Mouse (Mus musculus): ENCODE results near the gene Prdx6.

Gene Prdx6

DNA sequence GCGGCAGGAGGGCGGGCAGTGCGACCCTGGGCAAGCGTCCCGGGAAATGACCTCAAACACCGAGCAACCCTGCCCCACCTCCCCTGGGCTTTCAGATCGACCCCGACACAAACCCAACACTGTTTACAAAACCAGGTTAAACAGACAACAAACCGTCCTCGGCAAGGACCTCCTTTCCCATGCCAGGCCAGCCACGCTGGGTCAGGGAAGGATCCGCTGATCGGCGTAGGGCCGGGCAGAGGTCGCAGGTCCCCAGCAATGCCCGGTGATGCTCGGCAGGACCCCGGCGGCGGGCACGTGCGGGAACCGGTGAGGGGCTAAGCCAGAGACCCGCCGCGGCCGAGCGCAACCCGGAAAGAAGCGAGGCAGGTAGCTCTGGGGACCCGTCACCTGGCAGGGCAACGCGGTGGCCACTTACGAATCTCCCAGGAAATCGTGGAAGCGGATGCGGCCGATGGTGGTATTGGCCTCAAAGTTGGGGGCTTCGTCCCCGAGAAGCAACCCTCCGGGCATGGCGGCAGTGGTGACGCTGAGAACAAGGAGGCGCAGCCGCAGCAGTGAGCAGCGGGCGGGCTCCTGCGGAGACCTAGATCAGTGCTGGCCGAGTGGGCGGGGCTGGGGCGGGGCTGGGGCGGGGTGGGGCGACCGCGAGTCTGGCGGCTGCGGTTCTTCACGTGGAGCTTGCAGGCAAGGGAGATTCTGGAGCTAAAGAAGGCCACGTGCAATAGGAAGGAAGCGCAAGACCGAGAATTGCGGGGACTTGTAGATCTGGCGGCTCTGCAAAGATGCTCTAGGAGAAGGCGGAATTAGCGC, at the start of gene Prdx6:
Gene Prdx6 (minus strand): TSS at position 616 of the 813 bp plus-strand sequence.
- DNase-seq (ENCODE audit: low spot score): peak; percentile 70

DNA sequence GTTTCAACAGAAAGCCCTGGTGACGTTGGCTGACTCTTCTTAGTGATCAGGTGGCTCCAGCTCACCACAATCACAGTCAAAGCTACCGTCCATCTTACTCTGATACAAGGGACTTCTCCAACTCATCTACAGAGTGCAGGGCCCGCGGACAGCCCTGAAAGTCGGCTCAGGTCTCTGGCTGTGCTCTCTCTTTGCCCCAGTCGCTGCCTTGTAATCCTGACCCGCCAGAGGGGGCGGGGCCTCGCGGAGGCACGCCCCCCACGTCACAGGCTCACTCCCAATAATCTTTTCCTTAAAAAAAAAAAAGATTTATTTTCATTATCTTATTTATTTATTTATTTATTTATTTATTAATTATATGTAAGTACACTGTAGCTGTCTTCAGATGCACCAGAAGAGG, 37.2 kb upstream of the Prdx6 start:
- DNase-seq (ENCODE audit: low spot score): no peak

- peak; percentile 36 for DNase-seq (ENCODE audit: low spot score)
Measured at GRCm38 (mm10) chr1:161286726-161287310, 35.8 kb upstream of the Prdx6 start.

DNA sequence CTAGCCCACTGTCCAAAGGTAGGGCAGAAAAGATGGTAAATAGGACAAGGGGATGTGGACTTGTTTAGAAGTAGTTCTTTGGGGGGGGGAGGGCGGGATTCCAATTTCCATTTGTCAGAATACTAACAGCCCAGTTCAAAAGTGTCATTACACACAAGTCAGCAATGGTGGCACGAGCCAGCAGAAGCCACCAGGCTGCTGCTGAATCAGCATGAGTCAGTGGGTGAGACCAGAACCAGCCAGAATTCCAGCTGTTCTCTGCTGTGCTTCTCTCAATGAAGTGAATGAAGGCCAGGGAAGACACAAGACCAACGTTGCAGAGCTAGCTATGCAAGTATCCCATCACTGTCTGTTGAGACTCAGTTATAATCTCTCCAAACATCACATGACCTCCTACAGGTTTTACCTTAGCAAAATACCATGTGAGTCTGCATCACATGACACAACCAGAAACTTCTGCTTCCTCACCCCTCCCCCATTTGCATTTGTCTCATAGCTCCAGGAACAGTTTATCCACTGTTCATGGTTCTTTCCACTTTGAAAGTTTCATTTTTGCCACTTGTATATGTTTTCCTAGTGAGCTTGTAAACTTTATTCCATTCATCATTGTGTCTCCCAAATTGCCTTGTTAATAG, 30.2 kb upstream of the Prdx6 start:
- DNase-seq (ENCODE audit: low spot score): no peak

DNA sequence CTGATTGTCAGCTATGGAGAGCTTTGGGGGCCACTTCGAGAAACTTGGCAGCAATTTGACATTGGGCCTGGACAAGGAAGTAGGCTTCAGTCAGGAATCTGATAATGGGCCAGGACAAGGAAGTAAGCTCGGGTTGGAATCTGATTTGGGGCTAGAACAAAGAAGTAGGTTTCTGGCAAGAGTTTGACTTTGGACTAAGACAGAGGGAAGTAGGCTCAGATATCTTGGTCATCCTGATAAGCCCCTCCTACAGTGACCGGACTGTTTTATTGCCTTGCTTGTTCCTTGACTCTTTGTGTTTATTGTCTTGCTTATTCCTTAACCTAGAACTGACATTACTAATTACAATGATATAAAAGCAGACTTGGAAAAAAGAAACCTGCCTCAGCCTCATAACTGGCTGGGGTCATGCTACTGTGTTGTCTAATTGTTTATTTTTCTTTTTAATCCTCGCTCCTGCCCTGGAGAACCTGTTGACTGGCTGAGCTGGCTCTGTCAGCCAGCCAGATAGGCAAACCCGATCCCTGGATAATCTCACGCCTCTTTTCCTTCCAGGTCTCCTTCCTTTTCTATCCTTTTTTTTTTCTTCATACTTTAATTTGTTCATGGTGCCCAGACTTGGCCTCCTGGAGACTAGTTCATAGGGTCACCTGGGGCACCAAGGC, 28.4 kb upstream of the Prdx6 start:
- DNase-seq (ENCODE audit: low spot score): no peak

GRCm38 (mm10) chr1:161273486-161273885, 22.5 kb upstream of the Prdx6 start:
- DNase-seq (ENCODE audit: low spot score): no peak

DNA sequence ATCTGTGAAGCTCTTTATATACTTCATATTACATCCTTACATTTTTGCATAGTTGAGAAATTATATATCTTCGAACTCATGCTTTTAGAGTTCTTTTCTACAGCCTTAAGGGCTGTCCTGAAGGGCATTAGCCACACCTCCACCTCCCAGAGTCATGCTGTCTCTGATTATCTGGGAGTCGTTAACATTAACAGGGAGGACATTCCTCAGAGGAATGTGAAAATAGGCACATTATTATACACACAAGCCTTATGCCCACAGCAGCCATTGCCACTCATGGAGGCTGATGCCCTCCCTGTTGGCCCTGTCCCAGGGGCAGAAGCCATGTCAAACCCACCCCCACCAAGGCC, 20.4 kb upstream of the Prdx6 start:
- DNase-seq (ENCODE audit: low spot score): no peak

DNA sequence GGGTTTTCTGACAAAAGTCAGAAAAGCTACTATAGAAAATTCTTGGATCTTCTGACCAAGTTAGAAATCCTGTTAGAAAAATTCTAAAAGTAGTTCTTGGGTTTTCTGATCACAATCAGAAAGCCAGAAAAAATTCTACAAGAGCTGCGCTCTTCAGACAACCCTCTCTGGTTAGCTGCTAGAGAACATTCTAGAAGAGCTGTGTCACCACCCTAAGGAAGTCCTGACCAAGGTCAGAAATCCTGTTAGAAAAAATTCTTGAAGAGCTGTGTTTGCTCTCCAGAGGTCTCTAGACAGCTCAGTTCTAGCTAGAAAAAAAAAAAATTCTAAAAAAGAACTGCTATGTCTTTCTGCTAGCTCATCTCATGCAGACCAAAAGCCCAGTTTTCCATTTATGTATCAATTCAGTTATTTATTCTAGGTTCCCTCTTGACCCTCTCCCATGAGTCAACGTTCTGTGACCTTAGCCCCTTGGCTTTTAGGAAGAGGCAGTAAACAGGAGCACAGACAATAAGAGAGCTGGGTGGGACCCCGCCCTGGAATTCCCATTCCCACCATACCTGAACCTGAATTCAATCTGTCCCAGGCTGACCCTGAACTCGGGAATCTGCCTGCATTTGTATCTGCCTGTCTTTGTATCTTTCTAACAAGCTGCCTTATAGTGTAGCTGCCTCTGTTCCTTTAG, 19.9 kb upstream of the Prdx6 start:
- no peak for DNase-seq (ENCODE audit: low spot score)

DNA sequence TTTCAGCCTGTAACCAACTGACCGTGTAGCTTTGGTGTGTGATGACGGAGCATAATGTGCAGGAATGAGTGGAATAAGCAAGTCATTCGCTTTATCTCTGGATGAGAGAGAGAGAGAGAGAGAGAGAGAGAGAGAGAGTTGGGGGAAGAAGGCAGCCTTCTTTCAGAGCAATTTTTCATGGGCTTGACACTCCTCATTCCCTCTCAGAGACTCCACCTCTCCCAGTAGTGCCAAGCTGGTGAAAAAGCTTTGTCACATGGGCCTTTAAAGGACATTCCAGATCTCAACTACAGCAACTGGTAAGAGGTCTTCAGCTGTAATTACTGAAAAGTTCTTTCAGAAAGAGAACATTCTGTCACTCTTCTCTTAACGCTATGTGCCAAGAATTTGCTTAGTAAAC, 18.3 kb upstream of the Prdx6 start:
- DNase-seq (ENCODE audit: low spot score): no peak

DNA sequence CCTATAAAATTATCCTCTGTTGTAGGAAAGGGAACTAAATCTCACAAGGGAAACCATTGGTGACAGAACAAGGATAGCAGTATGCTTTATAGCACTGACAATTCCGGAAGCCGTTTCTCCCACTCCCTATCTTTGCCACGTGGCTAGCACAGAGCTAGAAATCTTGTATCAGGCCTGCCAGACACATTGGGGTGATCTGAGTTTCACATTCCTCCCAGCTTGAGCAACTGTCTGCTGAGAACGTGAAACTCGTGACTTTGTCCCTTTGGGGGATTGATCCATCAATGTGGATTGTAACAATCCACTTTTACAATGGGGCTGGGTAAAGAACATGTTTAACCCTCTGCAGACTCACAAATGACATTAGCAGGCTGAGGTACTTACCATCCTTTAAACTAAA, 17.9 kb upstream of the Prdx6 start:
- DNase-seq (ENCODE audit: low spot score): no peak

DNA sequence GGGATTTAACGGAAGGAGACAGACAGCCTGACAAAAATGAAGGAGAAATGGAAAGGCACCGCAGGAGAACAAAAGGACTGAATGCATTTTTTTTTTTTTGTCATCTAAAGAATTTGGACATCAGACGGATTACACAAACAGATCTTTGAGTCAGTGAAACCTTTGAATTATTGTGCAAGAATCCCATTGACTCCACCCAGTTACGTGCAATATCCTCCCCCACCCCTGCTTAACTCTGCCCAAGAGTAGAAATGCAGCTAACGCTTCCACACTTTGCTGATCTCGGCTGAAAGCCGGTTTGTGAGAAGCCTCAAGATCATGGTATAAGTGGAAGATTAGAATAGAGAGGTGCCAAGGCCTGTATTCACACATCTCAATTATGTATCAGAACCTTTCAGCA, 17.1 kb upstream of the Prdx6 start:
- no peak for DNase-seq (ENCODE audit: low spot score)

DNA sequence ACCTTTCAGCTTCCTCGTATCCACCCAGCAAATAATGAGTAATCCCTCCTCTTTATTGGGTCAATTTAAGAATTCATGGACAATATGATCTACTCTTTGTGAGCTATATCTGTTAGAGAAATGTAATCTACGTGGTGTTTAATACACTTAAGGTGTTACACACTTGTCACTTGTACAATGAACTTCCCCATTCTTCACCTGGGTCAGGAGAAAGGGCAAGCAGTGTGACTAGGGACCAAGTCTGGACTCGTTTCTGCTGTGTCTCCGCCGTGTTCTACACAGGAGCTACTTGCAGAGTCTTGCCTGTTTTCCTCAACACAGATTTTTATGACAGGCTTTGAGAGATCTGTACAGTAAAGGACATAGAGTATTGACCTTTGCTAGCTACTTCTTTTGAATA, 13.9 kb upstream of the Prdx6 start:
- no peak for DNase-seq (ENCODE audit: low spot score)

DNA sequence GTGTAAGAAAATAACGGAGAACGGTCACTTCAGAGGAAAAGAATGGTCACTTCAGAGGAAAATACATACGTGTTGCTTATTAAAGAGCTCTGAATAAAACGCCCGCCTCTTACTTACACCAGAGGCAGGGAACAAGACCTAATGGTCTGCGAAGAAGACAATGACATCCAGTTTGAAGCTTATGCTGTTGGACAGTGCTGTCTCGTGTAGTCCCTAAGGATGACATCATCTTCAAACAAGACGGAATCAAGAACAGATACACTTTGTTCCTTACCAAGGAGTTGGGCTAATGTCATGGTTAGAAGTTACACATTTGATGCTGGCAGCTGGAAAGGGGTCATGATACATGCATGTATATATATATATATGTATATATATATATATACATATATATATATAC, 12.6 kb upstream of the Prdx6 start:
- DNase-seq (ENCODE audit: low spot score): no peak

DNA sequence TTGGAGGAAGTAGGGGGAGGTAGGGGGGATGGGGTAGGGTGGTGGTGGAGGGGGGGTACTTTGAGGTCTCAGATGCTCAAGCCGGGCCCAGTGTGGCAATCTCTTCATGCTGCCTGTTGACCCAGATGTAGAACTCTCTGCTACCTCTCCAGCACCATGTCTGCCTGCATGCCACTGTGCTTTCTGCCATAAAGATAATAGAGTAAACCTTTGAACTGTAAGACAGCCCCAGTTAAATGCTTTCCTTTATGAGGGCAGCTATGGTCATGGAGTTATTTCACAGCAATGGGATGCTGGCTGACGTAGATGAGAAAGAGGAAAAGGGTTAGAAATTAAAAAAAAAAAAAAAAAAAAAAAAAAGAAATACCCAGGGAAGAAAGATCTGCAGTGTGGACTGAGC, 11.5 kb upstream of the Prdx6 start:
- no peak for DNase-seq (ENCODE audit: low spot score)

DNA sequence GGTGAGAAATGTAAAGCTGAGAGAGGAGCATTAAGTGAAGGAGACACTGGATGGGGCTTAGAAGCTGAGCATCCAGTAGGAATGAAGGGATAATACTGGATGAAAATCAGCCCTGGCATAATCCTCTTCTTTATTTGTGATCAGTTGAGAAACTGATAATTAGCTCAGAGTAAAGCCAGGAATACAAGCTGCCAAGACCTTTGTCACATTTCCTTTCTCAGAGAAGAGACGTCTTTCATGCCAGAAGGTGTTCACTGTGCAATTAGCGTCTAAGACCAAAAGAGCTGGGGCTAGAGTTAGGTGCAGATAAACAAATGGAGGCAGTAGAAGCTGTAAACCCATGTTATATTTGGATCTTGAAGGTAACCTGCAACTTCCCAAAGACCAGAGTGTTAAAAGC, 9.7 kb upstream of the Prdx6 start:
- DNase-seq (ENCODE audit: low spot score): no peak

DNA sequence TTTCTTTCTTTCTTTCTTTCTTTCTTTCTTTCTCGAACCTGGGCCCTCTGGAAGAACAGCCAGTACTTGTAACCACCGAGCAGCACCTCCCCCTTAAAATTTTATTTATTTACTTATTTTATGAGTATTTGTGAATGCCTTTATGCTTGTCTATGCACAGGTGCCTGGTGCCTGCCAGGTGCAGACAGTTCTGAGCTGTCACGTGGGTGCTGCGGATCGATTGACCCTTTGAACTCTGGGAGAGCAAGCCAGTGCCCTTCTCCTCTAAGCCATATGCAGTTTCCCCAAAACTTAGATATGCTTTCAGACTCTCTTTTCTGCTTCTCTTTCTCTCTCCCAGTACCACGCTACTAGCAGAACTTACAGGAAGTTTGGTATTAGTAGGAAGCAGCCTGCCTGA, 8.1 kb upstream of the Prdx6 start:
- DNase-seq (ENCODE audit: low spot score): no peak

- DNase-seq (ENCODE audit: low spot score): no peak
Measured at GRCm38 (mm10) chr1:161258331-161258730, 7.3 kb upstream of the Prdx6 start.

DNA sequence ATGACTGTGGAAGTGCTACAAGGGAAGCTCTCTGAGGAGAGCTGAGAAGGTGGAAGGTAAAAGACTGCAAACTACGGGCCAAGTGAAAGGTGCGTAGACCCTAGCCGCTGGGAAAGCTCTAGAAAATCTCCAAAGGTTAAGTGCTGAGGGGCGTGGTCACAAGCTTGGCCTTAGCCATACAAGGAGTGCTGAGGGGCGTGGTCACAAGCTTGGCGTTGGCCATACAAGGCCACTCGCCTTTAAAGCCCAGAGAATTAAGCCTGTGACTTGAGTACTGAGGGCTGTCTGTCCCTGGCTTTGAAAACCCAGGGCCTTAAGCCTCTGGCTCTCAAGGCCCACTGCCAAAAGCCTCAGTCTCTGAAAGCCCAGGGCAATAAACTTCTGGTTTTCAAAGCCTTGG, 5.9 kb upstream of the Prdx6 start:
- no peak for DNase-seq (ENCODE audit: low spot score)

DNA sequence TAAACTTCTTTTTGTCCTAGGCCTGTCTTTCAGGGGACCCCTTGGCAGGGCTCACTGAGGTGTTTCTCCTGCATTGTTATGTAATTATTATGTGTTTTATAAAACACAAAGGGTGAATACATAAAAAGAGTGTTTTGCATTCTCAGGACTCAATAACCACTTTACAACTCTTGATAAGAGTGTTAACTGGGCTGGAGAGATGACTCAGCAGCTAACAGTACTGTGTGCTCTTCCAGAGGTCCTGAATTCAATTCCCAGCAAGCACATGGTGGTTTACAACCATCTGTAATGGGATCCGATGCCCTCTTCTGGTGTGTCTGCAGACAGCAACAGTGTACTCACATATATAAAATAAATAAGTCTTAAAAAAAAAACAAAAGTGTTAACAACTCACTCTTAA, 3.3 kb upstream of the Prdx6 start:
- DNase-seq (ENCODE audit: low spot score): no peak

GRCm38 (mm10) chr1:161252901-161253300, 1.9 kb upstream of the Prdx6 start:
- DNase-seq (ENCODE audit: low spot score): no peak

GRCm38 (mm10) chr1:161252365-161252764, 1.3 kb upstream of the Prdx6 start:
- no peak for DNase-seq (ENCODE audit: low spot score)

Measured in spleen, adult 12 weeks (tissue).